Mouse (Mus musculus): ENCODE results near the gene C530008M17Rik.

C530008M17Rik gene

DNA sequence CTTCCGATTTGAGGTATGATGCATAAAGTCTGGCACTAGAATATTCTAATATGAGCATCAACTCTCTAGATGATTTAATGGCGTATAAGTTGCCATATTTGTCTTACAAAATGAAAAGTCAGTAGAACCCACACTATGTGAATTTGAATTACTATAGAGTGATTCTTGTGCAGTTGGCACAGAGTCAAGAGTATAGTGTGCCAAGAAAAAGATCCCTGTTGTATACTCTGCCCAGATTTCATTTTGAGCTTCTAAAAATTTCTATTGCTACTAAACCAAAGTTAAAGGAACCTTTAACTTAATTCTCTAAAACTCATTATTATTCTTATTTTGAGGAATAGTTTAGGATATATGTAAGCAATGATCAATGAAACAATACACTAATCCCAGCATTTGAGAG, at the start of gene C530008M17Rik:
TSS of gene C530008M17Rik (plus strand) at position 301 of the 400 bp plus-strand sequence.
- DNase-seq (ENCODE audit: low spot score in 2 of 2): no peak

DNA sequence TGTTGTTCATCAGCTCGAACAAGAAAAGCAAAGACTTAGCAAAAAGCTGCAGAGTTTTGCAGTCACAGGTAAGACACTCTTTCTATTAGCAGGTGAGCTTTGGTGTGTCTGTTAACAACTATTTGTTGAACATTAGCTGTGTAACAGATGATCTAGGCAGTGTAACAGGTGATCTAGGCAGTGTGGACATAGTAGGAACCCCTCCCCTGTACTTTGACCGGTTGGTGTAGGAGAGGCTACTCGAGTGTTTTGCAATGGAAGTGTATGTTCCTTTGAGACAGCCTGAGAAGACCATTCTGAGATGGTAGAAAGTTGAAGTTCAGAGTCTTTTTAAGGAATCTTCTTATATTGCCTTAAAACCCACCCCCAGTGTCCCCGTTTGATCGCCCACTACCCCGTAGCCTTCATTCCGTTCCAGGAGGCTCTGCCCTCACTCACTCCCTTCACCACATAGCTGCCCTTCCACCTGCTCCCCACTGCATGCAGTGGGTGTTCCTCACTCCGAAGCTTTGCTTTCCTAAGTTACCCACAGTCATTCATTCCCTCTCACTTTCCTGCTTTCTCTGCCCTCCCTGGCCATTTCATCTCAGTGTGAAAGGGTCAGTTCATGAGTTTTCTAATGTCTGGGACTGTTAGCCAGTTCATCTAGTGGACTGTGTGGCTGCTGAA, 46.5 kb upstream of the C530008M17Rik start:
- no peak for DNase-seq (ENCODE audit: low spot score in 2 of 2)

DNA sequence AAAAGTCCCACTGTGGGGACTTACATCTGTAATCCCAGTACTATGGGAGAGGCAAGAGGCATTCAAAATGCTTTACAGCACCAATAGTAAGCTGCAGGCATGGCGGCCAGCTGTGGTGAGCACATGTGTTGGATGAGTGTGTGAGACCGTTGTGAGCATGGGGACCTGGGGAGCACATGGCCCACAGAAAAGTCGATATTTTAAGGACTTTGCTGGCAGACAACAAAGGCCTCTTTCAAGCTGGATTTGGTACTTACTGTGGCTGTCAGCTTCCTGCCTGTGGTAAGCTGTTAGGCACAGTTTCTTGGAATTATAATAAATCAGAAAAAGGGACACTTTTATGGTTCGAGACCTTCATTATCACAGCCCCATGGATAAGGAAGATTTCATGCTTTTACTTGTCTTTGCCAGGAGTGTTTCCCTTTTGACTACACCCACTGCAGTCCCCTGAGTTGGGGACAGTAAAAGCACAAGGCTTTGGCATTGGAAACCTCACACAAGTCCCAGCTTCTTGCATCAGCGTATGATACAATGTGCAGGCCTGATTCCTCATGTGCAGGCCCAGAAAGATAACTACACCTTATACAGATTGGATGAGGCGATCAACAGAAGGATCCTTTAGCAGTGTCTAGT, 43.3 kb upstream of the C530008M17Rik start:
- no peak for DNase-seq (ENCODE audit: low spot score in 2 of 2)

DNA sequence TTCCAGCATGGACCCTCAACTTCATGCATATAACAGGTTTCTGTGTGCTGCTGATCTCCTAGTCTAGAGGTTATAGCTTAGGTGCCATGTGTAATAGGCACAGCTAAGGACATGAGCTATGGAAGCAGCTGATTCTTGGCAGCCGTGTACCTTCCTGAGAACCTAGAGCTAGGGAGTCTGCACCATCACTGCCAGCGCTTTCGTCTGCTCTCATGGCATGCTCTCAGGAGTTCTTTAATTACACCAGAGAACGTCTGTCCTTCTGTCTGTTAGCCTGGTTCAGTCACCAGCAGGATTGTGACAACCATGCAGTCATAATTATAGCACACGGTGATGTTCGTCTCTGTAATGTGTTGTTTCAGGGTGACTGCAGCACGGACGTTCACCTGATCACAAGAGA, 41.0 kb upstream of the C530008M17Rik start:
- no peak for DNase-seq (ENCODE audit: low spot score in 2 of 2)

DNA sequence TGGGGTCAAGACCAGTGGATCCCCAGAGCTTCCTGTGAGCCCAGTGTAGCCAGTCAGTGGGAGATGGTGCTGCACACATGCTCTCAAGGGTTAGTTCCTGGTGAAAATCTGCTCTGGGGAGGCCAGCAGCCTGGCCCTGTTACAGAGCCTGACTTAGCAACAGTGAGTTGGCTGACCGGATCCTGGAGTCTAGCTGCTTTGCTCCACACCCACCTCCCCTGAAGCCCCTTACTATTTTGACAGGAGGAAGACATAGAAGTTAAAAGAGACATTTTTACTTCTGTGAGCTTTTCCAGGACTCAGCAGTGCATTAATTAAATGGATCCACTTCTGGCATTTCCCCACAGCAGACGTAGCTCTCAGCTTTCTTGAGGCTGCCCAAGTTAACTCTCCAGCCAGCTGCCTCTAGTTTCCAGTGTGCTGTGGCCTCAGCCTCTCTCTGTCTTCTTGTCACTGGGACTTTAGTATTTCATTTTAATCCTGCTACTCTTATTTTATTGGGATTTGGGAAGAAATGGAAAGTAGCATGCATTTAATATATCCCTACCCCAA, 40.0 kb upstream of the C530008M17Rik start:
- DNase-seq (ENCODE audit: low spot score in 2 of 2): no peak

DNA sequence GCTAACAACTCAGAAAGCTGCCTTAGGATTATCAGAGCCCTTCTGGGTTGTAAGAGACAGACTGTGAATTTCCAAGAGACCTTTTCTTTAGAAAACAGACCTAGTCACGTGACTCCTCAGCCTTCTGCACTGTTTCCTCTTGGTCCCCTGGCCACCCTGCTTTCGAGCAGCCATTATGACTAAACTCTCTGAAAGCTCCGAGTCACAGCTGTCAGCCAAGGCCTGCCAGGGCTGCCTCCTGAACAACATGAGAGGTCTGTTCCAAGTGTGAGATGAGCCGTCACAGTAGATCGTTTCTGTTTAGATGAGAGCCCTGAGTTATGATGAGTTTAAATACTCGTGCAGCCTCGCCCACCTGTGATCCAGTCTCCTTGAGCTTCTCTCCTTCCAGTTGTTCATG, 37.6 kb upstream of the C530008M17Rik start:
- DNase-seq (ENCODE audit: low spot score in 2 of 2): no peak

DNA sequence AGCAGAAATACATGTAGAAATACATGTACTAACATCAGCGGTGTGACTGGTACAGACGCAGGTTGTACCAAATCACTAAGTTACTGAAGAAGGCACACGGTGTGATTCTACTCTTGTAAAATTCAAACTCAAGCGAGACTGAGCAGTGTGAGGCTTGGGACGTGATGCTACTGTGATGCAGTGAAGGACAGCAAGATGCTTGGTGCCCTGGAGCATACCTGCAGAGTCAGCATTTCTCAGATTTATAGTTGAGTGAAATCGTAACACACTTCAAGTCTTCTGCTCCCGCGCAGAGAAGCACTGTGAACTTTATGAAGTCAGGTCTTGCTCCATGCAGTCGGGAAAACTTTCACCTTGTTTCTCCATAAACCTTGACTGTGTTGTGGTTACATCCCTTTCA, 32.6 kb upstream of the C530008M17Rik start:
- DNase-seq (ENCODE audit: low spot score in 2 of 2): no peak

DNA sequence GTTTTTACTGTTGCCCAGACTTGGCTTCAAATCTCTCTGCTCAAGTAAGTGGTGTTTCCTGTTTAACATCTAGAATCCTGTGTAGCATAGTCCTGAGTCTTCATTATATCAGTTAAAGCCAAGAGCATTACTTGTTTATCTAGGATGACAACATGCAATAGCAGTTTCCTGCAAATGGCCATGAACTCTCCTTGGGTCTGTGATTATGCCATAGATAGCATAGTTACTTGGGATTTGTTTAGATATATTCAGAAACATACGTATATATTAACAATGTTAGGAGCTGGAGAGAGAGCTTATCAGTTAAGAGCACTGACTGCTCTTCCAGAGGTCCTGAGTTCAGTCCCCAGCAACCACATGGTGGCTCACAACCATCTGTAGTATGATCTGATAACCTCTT, 28.5 kb upstream of the C530008M17Rik start:
- no peak for DNase-seq (ENCODE audit: low spot score in 2 of 2)

DNA sequence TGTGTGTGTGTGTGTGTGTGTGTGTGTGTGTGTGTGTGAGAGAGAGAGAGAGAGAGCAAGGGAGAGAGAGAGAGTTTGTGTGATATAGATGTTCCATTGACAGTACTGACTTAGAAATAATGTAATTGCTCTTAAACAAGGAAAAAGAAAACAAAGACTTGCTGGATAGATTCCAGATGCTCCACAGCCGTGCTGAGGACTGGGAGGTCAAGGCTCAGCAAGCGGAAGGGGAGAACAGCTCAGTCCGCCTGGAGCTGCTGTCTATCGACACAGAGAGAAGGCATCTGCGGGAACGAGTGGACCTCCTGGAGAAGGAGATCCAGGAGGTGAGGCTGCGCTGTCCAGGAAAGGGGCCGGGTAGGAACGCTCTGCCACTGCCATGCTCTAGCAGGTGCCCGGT, 22.3 kb upstream of the C530008M17Rik start:
- DNase-seq (ENCODE audit: low spot score in 2 of 2): no peak

DNA sequence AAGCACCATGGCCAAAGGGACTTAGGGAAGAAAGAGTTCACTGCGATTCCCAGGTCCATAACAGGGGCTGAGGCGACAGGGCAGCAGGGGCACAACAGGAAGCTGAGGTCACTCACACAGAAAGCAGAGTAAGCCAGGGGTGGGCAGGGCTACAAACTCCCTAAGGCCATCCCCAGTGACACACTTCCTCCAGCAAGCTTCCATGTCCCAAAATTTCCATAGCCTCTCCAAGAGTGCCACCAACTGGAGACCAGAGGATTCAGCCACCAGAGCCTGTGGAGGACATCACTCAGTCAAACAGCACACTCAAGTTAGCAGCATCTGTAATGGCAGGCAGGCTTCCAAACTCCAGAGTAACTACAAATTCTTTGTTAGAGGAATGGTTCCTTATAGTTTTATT, 20.7 kb upstream of the C530008M17Rik start:
- DNase-seq (ENCODE audit: low spot score in 2 of 2): no peak

DNA sequence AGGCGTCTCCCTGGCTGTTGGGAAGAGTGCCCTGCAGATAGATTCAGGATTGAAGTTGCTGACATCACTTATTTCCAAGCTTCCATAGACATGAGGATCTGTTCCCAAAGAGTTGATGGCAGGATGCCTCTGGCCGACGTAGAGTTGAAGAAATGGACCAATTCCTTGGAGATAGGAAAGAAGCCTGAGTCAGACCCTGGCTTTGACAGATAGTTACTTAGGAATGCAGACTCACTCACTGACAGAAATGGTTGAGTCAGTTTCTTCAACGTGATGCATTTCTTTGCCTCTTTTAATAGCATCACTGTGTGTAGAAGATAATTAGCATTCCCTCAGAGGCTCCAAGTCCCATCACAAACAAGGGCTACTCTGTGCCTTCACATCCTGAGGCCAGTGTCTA, 14.2 kb upstream of the C530008M17Rik start:
- DNase-seq (ENCODE audit: low spot score in 2 of 2): no peak

DNA sequence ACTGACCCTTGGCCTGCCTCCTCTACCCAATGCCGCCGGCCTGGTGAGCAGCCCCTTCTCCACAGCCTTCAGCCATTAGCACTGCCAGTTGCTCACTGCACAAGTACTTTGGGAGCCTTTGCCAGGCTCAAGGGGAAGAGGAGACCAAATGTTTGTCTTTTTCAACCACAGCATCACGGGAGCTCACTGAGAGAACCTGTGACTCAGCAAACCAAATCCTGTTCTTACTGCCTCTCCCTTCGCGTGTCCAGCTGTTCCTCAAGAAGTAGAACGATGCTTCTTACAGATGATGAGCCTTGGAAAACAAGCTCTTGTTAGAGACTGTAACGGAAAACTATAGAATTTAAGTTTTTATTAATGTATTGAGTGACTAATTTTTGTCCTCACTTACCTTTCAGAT, 12.1 kb upstream of the C530008M17Rik start:
- DNase-seq (ENCODE audit: low spot score in 2 of 2): no peak

DNA sequence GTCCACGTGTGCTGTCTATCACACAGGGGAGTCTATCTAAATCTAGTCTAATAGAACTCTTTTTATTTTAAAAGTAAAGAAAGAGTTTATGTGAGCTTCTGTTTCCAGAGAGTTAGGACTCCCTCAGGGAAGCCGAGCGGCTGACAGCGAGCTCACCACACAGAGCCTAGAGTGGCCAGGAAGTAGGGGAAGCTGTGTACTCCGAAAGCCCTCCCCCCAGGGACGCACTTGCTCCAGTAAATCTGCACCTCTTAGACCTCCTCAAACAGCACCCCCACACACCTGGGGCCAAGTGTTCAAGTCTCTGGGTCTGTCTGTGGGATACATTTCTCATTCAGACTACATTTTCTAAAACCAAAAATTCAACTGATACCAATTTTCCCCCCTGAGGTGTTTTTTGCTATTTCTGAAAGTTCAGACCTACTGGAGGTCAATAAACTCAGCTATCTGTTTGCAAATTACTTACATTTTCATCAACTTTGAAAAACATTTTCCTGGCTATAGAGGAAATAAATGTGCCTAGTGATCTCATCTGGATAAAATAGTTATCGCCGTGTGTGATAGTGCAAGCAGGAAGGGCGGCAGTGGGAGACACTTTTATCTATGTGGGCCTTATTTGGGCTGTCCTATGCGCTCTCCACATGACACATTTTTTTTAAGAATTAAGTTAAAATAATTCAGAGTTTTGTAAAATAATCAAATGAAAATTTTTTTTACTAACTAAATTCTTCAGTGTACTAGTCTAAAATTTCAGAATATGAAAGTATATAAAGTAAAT, 11.0 kb upstream of the C530008M17Rik start:
- DNase-seq (ENCODE audit: low spot score in 2 of 2): no peak

DNA sequence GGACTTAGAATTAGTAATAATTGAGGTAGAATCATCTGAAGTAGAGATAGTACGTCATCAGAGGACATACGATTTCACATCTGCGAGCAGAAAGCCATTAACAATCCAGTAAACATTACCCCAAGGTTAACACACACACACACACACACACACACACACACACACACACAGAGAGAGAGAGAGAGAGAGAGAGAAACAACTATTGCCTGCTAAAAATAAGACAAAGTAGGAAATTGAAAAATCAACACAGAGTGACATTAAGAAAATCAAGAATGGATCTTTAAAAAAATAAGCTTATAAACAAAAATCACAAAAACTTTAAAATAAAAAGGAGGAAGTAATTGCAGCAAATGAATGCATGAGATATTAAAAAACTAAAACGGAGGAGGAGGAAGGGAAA, 6.4 kb upstream of the C530008M17Rik start:
- no peak for DNase-seq (ENCODE audit: low spot score in 2 of 2)

DNA sequence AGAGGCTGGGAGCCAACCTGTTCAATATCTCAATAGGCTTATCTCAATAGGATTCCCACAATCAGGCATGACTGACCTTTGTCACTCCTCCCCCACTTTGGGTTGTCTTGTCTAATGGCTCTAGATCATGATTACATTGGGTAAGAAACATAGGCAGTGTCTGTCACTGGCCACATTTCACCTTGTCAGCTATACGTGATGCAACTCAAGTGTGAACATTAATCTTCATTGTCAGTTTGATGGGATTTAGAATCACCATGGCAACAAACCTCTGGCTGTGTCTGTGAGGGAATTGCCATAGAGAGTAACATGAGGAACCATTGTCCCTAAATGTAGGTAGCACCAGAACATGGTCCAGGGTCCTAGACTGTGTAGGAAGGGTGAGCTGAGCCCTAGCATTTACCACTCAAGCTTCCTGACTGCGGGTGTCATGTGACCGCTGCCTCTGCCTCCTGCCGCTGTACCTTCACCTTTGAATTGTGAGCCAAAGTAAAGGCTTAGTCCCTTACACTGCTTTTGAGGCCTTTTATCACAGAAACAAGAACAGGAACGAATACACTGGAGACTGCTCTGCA, 5.1 kb upstream of the C530008M17Rik start:
- no peak for DNase-seq (ENCODE audit: low spot score in 2 of 2)

DNA sequence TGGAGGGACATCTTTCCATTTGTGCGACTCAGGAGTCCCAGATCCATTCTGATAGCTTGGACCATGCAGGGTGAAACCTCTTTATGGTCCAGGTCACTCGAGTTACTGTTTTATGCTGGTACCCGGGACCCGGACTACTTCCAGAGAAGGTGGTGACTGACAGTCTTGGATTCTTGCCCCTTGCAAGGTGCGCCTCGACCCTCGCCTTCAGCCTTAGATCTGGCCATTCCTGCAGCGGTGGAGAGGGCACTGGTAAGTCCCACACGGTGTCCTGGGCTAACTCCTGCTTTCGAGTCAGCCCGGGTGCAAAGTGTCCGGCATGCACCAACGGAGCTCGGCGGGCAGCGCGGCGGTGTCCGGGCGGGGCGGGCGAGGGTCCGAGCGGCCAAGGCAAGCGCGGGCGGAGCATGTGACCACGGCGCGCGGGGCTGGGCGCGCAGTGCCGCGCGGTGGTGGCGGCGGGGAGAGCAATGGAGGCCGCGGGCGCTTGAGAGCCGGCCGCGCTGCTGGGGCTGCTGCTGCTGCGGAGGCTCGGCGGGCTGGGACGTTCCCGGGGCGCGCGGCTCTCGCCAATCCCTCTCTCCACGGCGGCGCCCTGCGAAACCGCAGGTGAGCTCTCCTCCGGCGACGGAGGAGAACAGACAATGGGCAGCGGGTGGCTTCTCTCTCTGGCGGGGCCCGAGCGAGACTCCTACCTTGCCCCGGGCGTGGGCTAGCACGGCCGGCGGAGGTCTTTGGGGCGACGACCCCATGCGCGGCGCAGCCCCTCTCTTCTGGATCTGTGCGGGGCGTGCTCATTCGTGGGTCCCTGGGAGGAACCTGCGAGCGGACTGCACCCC, 1.2 kb downstream of the C530008M17Rik start:
- peak; percentile 50 to 64 for DNase-seq (ENCODE audit: low spot score in 2 of 2)

DNA sequence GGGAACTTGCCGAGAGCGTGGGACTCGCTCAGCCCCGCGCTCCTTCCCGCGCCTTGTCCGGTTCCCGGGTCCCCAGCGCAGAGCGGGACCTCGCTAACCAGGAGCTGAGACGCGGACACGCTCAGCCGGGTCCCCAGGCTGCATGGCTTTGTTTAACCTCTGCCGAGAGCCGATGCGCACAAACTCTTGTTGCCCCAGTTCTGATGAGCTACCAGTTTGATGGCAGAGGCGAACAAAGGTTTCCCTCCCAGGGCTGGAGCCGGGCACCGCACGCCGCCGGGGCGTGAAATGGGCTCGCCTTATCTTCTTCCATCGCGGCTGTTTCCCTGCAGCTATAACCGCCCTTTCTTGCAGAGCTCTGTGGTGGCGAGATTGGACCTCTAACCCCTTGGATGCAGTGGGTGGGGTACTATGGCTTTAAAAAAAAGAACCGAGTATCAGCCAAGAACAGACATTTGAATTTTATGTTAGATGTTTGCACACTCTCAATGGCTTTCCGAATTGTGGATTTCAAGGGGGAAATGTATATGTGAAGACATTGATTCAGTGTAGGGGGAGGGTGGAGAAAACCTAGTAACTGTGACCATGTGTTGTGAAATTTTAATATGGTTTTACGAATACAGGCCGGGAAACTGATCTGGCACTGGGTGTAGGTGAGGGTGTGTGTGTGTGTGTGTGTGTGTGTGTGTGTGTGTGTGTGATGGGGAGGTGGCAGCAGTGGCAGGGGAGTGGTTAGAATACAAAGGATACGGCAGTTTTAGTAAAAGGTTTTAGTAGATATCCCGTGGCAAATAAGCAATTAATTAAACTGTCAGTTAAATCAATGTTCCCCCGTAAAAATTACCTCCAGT, 2.0 kb downstream of the C530008M17Rik start:
- no peak for DNase-seq (ENCODE audit: low spot score in 2 of 2)

DNA sequence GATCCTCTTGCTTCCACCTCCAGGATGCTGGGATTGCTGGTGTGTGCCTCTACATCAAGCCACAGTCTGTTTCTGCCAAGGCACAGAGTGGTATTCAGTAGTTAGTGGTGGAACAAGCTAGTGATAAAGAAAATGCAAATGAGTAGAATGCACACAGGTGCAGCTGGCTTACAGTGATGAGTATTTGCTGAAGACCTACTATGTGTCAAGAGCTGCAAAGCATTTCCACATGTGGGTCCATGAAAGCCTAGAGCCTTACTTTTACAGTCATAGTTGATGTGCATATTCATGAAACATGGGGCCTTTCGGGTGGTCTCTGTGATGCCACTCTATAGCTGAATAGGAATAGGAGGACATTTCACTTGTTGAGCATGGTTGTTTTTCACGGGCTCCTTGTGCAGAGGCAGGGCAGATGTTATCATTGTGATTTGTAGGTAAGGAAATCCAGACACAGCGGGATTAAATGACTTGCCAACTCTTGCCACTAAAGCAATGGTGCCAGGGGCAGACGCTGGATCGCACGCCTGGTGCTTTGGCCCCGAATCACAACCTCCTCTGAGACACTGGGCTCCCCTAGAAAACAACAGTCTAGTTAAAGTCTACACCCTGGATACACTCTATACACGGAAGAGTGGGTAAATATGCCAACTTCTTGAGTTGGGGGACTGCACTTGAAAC, 3.8 kb downstream of the C530008M17Rik start:
- no peak for DNase-seq (ENCODE audit: low spot score in 2 of 2)

DNA sequence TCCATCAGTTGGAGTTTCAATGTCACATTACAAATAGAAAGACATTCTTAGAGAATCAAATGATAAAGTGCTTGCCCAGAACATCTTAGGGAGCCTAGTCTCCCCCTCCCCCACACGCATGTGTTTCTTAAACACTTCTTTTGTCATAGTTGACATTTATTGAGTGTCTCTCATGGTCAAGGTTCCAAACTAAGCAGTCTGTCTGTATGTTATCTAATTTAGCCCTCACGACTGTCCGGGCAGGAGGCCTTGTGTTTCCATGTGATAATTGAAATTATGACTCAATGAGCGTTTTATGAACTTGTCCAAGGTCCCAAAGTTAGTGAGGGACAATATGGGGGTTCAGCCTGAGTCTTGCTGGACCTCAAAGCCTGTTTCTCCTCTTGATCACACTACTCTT, 5.0 kb downstream of the C530008M17Rik start:
- DNase-seq (ENCODE audit: low spot score in 2 of 2): no peak

DNA sequence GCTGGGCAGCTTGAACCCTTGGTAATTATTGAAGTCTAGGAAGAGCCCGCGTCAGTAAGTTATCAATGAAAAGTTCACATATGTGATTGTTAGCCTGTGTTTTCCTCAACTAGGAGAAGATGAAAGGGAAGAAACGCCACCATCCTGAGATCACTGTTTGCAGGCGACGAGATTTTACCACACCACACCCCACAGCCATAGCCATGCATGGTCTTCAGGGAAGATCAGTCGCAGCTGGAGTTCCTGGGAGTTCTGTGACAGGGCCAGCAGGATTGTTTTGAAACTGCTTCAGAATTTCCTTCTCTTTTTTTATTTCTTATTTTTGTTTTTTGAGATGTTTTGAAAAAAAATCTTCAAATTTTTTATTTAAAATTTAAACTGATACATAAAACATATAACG, 8.6 kb downstream of the C530008M17Rik start:
- no peak for DNase-seq (ENCODE audit: low spot score in 2 of 2)
